Mouse (Mus musculus): ENCODE measurements at regions not wholly inside any gene's neighbourhood (a gene's known extent, or its start where the extent isn't known, plus 50 kb on each side); places are given as distances from the start of the nearest gene placed in this dataset.

DNA sequence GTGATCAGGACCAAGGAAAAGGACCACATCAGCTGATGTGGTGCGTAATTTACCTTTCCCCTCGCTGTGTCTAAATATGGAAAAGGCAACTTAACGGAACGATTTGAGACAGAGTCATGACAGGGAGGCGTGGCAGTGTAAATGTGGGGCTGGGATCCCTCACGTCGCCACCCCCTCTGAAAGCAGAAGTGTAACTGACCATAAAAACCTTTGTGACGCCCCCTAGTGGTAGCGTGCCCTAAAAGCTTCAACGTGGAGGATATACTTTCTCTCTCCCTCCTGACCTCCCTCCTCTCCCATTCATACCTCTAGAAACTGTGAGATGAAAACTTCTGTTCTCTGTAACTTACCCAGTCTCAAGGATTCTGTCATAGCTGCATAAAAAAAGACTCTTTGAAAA, 166.8 kb downstream of the Efnb2 start:
- no peak for DNase-seq (ENCODE audit: low read depth, low spot score)
- Histone ChIP-seq H3K36me3 (ENCODE audit: control insufficient read depth in 1 of 2, insufficient read depth in 2 of 2, low read length in 2 of 2) (no peaks in the 10 kb centered on the region), H3K79me2 (ENCODE audit: control insufficient read depth, insufficient read depth, low read length, poor library complexity) (no peaks in the 10 kb centered on the region), H3K9ac (ENCODE audit: control insufficient read depth, low read depth, low read length, poor library complexity, severe bottlenecking) (no peak overlapping the region), H3K27ac (ENCODE audit: control insufficient read depth, low read depth, low read length) (no peak overlapping the region), H3K27me3 (ENCODE audit: control insufficient read depth in 1 of 2, insufficient read depth in 2 of 2, low read length in 2 of 2) (no peaks in the 10 kb centered on the region), H3K4me3 (ENCODE audit: control insufficient read depth in 1 of 2, insufficient read depth in 1 of 2, low read depth in 2 of 2, low read length in 2 of 2) (no peak overlapping the region), H3K4me1 (ENCODE audit: control insufficient read depth in 1 of 2, insufficient read depth in 2 of 2, low read length in 2 of 2) (no peaks in the 10 kb centered on the region), H3K9me3 (replicated peaks; ENCODE audit: insufficient read depth, low read length) (no peaks in the 10 kb centered on the region)
- TF ChIP-seq ETS1 (IDR thresholded peaks at IDR 0.05; ENCODE audit: low read depth, low read length) (no peak), RAD21 (IDR thresholded peaks at IDR 0.05; ENCODE audit: low read depth, low read length) (no peak), ZC3H11A (IDR thresholded peaks at IDR 0.05; ENCODE audit: low read depth, low read length) (no peak), SMC3 (IDR thresholded peaks at IDR 0.05; ENCODE audit: low read depth, low read length) (no peak), USF1 (IDR thresholded peaks at IDR 0.05; ENCODE audit: low read depth, low read length) (no peak), USF2 (IDR thresholded peaks at IDR 0.05; ENCODE audit: borderline replicate concordance in 1 of 2, insufficient read depth in 1 of 2, low read depth in 1 of 2, low read length in 2 of 2) (no peak), MYC (IDR thresholded peaks at IDR 0.05; ENCODE audit: low read depth, low read length) (no peak), TCF12 (IDR thresholded peaks at IDR 0.05; ENCODE audit: low read depth, low read length) (no peak), MXI1 (IDR thresholded peaks at IDR 0.05; ENCODE audit: low read depth, low read length) (no peak), ELF1 (IDR thresholded peaks at IDR 0.05; ENCODE audit: low read depth, low read length) (no peak), ZMIZ1 (IDR thresholded peaks at IDR 0.05; ENCODE audit: low read depth, low read length) (no peak), MAZ (IDR thresholded peaks at IDR 0.05; ENCODE audit: low read depth, low read length) (no peak), GABPA (IDR thresholded peaks at IDR 0.05; ENCODE audit: low read depth, low read length) (no peak), TAL1 (IDR thresholded peaks at IDR 0.05; ENCODE audit: low read length) (no peak), ZKSCAN1 (IDR thresholded peaks at IDR 0.05; ENCODE audit: low read depth, low read length) (no peak), BHLHE40 (IDR thresholded peaks at IDR 0.05; ENCODE audit: borderline replicate concordance, low read depth, low read length) (no peak), E2F4 (IDR thresholded peaks at IDR 0.05; ENCODE audit: borderline replicate concordance, low read depth, low read length) (no peak), KAT2A (conservative IDR thresholded peaks at IDR 0.05; ENCODE audit: low read depth, low read length) (no peak), MYB (IDR thresholded peaks at IDR 0.05; ENCODE audit: low read depth, low read length) (no peak)

DNA sequence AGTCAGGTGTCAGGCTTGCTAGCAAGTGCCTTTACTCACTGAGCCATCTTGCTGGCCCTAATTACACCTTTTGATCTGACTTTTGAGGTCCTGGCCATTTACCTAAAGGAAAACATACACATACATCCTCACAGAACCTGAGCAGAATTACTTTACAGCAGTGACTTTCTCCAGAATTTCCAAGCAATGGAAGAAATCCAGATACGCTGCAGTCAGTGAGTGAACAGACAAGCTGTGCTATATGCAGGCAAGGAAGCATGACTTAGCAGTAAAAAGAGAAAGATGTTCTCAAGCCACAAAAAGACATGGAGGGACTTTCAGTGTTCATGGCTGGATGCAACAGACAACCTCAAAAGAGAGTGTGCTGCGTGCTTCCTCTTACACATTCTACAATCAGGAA, 169.1 kb downstream of the Efnb2 start:
- no peak overlapping the region for H3K9ac ChIP-seq (ENCODE audit: control insufficient read depth, low read depth, low read length, poor library complexity, severe bottlenecking)
- TF ChIP-seq MAZ (IDR thresholded peaks at IDR 0.05; ENCODE audit: low read depth, low read length) (no peak), JUND (IDR thresholded peaks at IDR 0.05; ENCODE audit: low read depth, low read length) (no peak), SIN3A (IDR thresholded peaks at IDR 0.05; ENCODE audit: low read length) (no peak), KAT2A (conservative IDR thresholded peaks at IDR 0.05; ENCODE audit: low read depth, low read length) (no peak), MAX (IDR thresholded peaks at IDR 0.05; ENCODE audit: low read length) (no peak), NRF1 (IDR thresholded peaks at IDR 0.05; ENCODE audit: insufficient read depth, low read depth, low read length, poor library complexity, severe bottlenecking) (no peak), SMC3 (IDR thresholded peaks at IDR 0.05; ENCODE audit: low read depth, low read length) (no peak), POLR2A (IDR thresholded peaks at IDR 0.05; ENCODE audit: control insufficient read depth in 1 of 2, insufficient read depth in 1 of 2, low read depth in 1 of 2, low read length in 2 of 2, poor library complexity in 1 of 2) (no peak), HCFC1 (IDR thresholded peaks at IDR 0.05; ENCODE audit: low read depth, low read length) (no peak), NELFE (IDR thresholded peaks at IDR 0.05; ENCODE audit: low read depth, low read length) (no peak), MYB (IDR thresholded peaks at IDR 0.05; ENCODE audit: low read depth, low read length) (no peak), RAD21 (IDR thresholded peaks at IDR 0.05; ENCODE audit: low read depth, low read length) (no peak), MAFK (IDR thresholded peaks at IDR 0.05; ENCODE audit: borderline replicate concordance, low read depth, low read length) (no peak), E2F4 (IDR thresholded peaks at IDR 0.05; ENCODE audit: borderline replicate concordance, low read depth, low read length) (no peak), TBP (IDR thresholded peaks at IDR 0.05; ENCODE audit: low read depth, low read length) (no peak), GABPA (IDR thresholded peaks at IDR 0.05; ENCODE audit: low read depth, low read length) (no peak), UBTF (IDR thresholded peaks at IDR 0.05; ENCODE audit: borderline replicate concordance, insufficient read depth, low read depth, low read length) (no peak), USF2 (IDR thresholded peaks at IDR 0.05; ENCODE audit: borderline replicate concordance in 1 of 2, insufficient read depth in 1 of 2, low read depth in 1 of 2, low read length in 2 of 2) (no peak), RCOR1 (IDR thresholded peaks at IDR 0.05; ENCODE audit: low read depth, low read length) (no peak)
- no peaks in the 10 kb centered on the region for H3K36me3 ChIP-seq (ENCODE audit: control insufficient read depth in 1 of 2, insufficient read depth in 2 of 2, low read length in 2 of 2)
- H3K27me3 ChIP-seq (ENCODE audit: control insufficient read depth in 1 of 2, insufficient read depth in 2 of 2, low read length in 2 of 2): no peaks in the 10 kb centered on the region
- H3K4me1 ChIP-seq (ENCODE audit: control insufficient read depth in 1 of 2, insufficient read depth in 2 of 2, low read length in 2 of 2): no peaks in the 10 kb centered on the region
- no peak for DNase-seq (ENCODE audit: low read depth, low spot score)
- no peak overlapping the region for H3K27ac ChIP-seq (ENCODE audit: control insufficient read depth, low read depth, low read length)
- H3K79me2 ChIP-seq (ENCODE audit: control insufficient read depth, insufficient read depth, low read length, poor library complexity): no peaks in the 10 kb centered on the region
- no peak overlapping the region for H3K4me3 ChIP-seq (ENCODE audit: control insufficient read depth in 1 of 2, insufficient read depth in 1 of 2, low read depth in 2 of 2, low read length in 2 of 2)
- H3K9me3 ChIP-seq (replicated peaks; ENCODE audit: insufficient read depth, low read length): no peaks in the 10 kb centered on the region
